ENCODE assay signal across 8 mouse cellular contexts in the genomic region with DNA sequence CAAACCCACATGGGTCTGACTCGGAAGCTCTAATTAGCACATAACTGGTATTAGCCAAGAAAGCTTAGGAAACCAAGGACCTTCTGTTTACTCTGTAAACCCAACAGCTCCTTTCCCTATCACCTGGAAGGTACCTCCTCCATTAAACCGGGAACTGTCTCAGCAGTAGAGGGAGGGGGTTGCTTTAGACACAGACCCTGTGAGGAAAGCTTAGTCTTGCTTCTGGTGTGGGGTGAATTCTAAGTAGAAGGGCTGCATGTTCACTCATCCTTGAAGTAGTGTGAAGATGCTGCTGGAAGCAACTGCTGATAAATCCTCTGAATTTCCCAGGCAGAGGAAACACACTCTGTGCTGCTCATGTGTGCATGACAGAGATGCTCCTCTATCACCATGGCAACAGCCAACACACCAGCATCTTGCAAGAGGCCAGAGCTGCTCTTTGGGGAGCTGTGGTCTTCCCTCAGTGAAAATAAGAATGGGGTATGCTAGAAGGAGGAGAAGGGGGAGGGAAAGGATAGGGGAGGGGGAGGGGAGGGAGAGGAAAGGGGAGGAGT. TPM values are rescaled to one million over a fixed set of nuclear protein-coding genes. Genes with fewer than 3 reads are reported as not detected.
DNase-seq lines count a peak whose midpoint lies in the region; ATAC-seq and TF ChIP-seq lines count a peak whose summit lies in the region.
"Had no signal": no experiment of that assay in that cellular context is flagged by ENCODE, and none has a peak within 500 bp of the region (broad histone marks: within the 10 kb centered on the region; RNA-seq: fewer than 3 reads in every experiment).

No protein-coding gene starts in this region.

- H3K9ac ChIP-seq in hindbrain, postnatal 0 days (replicated peaks; ENCODE audit: low read length) = no peak overlapping the region

- H3K4me2 ChIP-seq in hindbrain, postnatal 0 days (ENCODE audit: low read depth, low read length) = no peak overlapping the region

- H3K9me3 ChIP-seq in hindbrain, postnatal 0 days (ENCODE audit: low read length) = no peaks in the 10 kb centered on the region
- H3K9me3 ChIP-seq: megakaryocyte, embryonic 14.5 days had no signal

- no peaks in the 10 kb centered on the region for H3K36me3 ChIP-seq in hindbrain, postnatal 0 days (ENCODE audit: insufficient read depth, low read length)

- WGBS in hindbrain, postnatal 0 days = 11% methylated on average over 2 of the region's 2 CpGs

- no peak overlapping the region for H3K4me3 ChIP-seq in hindbrain, postnatal 0 days (ENCODE audit: low read length)
- H3K4me3 ChIP-seq: megakaryocyte, embryonic 14.5 days had no signal

- H3K27ac ChIP-seq in hindbrain, postnatal 0 days = peak overlapping the region; percentile 84

- TF ChIP-seq CTCF in hindbrain, postnatal 0 days (IDR thresholded peaks at IDR 0.05; ENCODE audit: low read depth) = no peak

- H3K4me1 ChIP-seq in hindbrain, postnatal 0 days (ENCODE audit: insufficient read depth, low read length) = peaks cover 33% of the 10 kb centered on the region

- DNase-seq in ZHBTc4 (ENCODE audit: low read depth, low spot score) = peak; percentile 7
- peak; percentile 13 for DNase-seq in embryo, embryonic 9.5 days (ENCODE audit: extremely low spot score)
- DNase-seq in hindbrain, postnatal 0 days (ENCODE audit: low spot score) = peak; percentile 91
- peak; percentile 30 for DNase-seq in neural tube, embryonic 10.5 days (ENCODE audit: extremely low spot score, low spot score)
- DNase-seq in adrenal gland, adult 2 months = no peak
- DNase-seq in gastrocnemius, postnatal 25 days = no peak
- DNase-seq in gastrocnemius, adult 18-20 months (ENCODE audit: low spot score) = no peak

- no peaks in the 10 kb centered on the region for H3K27me3 ChIP-seq in hindbrain, postnatal 0 days (ENCODE audit: insufficient read depth, low read length)

- peak; percentile 86 for ATAC-seq in hindbrain, postnatal 0 days

RNA-seq across cellular contexts. Expression of gene Syn2, which starts 8.4 kb away (rescaled TPM):
- 128 and 129 TPM in 2 replicates for total RNA-seq in hindbrain, postnatal 0 days (2014; rRNA removed)
- 90.2 and 94.7 TPM in 2 replicates for polyA plus RNA-seq in hindbrain, postnatal 0 days (2015; fragmentation: Nextera tagmentation; extraction: Ambion mirVana)
- total RNA-seq in adrenal gland, adult 2 months (2021) = 10 to 100 TPM; 14.0 to 26.4 TPM
- 17.9 and 38.7 TPM in 2 replicates for polyA plus RNA-seq in adrenal gland, adult 2 months (2012; rRNA removed)
- 1 to 10 TPM; 1.8 to 2.7 TPM for total RNA-seq in gastrocnemius, postnatal 25 days (2021)
- total RNA-seq in gastrocnemius, adult 18-20 months (2021) = under 1 TPM; 0.34 to 0.40 TPM

Comparison
In these comparisons a context has a peak if more than half of its experiments do, and no peak if none do; other contexts are left out.
1. DNase-seq: peak in ZHBTc4 (single experiment), embryo, embryonic 9.5 days (single experiment), hindbrain, postnatal 0 days (single experiment) and neural tube, embryonic 10.5 days (single experiment); none in adrenal gland, adult 2 months (single experiment), gastrocnemius, postnatal 25 days (single experiment) and gastrocnemius, adult 18-20 months (single experiment).
2. RNA of gene Syn2, which starts 8.4 kb away (total RNA-seq): 128 to 129 TPM in hindbrain, postnatal 0 days and 14.0 to 26.4 TPM in adrenal gland, adult 2 months; 1.8 to 2.7 TPM in gastrocnemius, postnatal 25 days and 0.34 to 0.40 TPM in gastrocnemius, adult 18-20 months; every median in the first group is over 4 times any median in the second.